Mouse (Mus musculus): ENCODE measurements at regions not wholly inside any gene's neighbourhood (a gene's known extent, or its start where the extent isn't known, plus 50 kb on each side); places are given as distances from the start of the nearest gene placed in this dataset.

- DNase-seq, result no peak
Measured at GRCm38 (mm10) chr7:138639541-138639940, 206.3 kb upstream of the Ppp2r2d start.

DNA sequence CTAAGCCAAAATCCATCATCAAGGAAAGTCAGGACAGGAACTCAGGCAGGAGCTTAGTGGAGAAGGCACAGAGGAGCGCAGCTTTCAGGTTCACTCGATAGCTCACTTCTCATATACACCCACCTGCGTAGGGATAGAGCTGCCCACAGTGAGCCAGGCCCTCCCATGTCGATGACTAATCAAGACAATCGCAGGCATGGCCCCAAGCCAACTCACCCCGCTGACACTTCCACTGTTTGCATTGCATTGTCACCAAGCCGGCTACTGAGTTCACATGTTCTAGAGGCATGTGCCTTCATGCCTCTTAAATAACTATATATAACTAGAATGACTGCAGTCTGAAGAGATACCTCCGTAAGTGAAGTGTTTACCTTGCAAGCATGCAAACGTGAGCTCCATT, 219.8 kb upstream of the Ppp2r2d start:
- no peak for DNase-seq

DNA sequence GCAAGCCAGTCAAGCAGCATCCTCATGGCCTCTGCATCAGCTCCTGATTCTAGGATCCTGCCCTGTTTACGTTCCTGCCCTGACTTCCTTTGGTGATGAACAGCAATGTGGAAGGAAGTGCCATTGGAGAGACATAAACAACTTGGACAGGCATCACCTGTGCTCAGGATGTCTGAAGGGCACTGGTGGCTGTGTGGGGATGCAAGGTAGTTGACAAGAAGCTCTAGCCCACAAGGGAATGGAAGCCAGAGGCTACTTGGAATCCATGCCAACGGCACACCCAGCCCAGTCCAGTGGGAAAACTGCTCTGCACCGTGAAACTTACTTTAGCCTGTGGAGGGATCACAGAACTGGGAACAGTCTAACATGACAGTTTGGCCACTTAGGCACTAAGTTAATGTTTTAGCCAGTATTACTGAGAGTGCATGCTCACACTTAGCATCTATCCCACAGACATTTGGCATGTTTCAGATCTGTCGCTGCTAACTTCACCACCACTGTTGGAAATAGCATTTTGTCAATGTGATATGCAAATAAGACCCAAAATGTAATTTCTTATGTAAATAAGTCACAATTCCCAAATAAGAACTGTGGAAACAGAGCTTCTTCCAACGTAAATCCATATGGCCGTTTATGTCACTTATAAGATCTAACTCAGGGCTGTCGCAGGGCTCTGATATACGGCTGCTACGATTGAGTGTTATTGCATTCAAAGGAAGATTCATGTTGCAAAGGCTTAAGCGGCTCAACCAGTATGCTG, 223.5 kb upstream of the Tcerg1l start:
- no peak for DNase-seq

DNA sequence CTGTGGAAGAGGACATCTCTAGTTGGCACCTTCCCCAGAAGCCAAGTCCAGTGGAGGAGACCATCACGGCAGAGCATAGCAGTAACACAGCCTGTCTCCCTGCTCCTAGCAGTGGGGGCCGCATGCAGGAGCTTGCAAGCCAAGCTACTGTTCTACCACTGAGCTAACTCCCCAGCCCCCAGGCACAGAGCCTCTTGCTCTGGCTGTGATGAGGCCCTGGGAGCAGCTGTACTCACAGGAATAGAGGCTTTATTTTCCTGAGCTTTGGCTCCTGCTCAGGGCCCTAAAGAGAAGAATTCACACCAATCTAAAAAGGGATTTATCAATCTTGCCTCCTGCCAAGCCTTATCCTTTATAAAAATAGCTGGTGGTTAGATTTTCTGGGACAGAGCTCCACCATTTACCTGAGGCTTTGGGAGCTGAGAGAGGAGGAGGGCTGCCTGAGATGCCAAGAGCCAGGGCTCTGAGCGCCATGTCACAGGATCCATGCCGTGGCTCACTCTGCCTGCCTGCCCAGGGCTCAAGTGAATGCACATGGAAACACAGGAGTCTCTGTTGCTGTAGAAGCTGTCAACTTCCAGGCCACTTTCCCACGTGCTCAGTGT, 222.7 kb upstream of the Tcerg1l start:
- no peak for DNase-seq

GRCm38 (mm10) chr7:138616468-138616867, 218.9 kb upstream of the Tcerg1l start:
- DNase-seq, result no peak

DNA sequence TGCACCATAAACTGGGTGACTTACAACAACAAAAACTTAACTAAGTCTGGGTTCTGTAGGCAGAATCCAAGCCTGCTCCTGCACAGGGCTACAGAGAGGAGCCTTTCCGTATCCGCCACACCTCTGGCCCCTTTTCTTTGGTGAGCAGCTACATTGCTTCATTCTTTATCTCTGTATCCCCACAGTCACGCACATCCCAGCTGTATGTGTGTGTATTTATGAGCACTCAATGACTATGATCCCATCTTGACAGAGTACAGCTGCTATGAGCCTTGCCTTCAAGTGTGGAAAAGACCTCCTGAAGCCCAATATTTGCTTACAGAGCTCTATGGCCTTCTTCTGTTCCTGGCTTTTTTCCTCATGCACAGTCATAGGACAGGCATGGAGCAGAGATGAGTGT, 212.1 kb upstream of the Tcerg1l start:
- no peak for DNase-seq

DNA sequence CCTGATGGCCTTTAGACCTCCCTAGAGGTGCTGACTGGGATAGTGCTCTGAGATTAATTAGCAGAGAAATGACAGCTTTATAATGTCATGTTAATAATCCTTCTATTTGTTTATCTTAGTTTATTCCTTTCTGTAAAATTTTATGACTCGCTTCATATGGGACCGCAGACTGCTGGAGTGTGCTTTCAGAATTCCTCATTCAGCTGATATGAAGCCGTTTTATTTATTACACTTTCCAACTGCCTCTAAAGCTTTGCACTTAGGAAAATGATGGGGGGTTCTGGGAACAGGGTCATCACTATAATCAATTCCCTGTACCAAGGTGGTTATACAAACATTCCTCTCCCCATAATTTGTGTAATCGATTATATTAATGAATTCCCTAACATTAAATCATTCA, 211.6 kb upstream of the Tcerg1l start:
- DNase-seq, result no peak

DNA sequence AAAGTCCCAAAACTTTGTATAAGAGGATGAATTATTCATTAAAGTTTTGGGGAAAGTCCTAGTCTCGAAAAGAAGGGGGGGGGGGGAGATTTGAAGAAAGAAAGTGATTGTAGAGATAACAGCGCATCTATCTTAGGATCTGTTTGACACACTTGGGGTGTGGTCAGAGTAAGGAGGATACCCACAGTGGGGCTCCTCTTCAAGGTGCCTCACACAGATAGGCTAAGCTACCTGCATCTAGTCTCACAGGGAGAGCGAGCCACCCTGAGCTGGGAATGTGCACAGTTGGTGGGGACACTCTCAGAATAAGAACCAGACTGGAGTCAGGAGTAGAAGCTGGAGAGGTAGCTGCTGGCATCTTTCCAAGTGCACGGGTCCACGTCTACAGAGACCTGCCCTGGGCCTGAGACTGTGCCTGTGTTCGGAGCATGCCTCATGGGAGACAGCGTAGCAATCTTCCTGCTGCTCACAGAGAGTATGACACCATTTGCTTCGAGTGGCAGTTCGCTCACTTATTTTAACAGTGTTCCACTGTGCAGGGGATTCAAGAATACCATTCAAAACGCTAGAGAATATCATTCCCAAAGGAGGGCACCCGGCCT, 208.9 kb upstream of the Tcerg1l start:
- DNase-seq, result no peak

DNA sequence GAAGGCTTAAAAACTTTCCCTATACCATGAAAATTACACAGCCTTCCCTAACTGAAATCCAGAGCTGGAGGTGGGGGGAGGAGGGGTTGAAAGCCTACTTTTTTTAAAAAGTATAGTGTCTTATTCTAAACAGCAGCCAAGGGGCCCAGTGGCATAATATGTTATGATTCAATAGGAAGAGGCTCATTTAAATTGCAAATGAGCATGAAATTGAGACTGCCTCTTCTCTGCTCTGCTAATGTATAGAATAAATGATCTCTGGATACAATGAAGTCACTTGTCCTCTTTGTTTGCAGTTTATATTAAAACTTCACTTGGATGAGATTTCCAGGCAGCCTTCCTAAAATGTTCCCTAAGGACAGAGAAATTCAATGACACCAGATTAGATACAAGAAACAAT, 208.4 kb upstream of the Tcerg1l start:
- no peak for DNase-seq

DNA sequence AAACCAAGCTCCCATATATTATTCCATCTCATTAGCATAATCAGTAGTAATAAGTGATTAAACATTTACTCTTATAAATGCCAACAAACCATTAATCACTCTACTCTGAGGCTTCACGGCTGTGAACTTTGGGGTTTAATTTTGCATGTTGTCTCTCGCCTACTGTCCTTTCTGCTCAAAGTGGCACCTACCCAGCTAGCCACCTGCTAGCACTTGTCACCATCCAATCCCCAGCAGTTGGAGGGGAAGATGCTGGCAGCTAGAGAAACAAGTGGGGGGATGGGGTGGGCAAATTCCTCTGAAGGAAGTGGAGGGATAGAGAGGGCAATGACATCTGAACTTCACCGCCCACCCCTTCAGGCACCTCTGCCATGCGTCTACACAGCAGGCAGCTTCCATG, 204.2 kb upstream of the Tcerg1l start:
- DNase-seq, result no peak

- DNase-seq, result no peak
Measured at GRCm38 (mm10) chr7:138593344-138593743, 195.8 kb upstream of the Tcerg1l start.

DNA sequence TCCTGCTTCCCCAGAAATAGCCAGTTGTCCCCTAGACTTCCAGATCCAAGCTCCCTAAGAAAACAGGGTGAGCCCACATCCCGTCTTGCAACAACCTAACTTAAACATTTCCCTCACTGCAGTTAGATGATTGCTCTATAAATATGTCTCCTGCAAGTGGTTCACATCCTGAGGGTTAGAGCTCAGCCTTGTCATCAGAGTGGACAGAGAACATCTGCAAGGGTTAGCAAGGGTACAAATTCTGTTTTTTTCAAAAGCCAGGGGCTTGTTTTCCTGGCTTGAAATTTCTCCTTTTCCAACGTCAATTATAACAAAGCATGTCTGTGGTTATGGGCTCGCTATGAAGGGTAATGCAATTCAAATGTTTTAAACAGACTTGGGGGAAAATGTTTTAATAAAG, 169.8 kb upstream of the Tcerg1l start:
- no peak for DNase-seq

- DNase-seq, result no peak
Measured at GRCm38 (mm10) chr7:138551629-138552028, 154.1 kb upstream of the Tcerg1l start.

- DNase-seq, result no peak
Measured at GRCm38 (mm10) chr7:138547881-138548280, 150.4 kb upstream of the Tcerg1l start.

DNA sequence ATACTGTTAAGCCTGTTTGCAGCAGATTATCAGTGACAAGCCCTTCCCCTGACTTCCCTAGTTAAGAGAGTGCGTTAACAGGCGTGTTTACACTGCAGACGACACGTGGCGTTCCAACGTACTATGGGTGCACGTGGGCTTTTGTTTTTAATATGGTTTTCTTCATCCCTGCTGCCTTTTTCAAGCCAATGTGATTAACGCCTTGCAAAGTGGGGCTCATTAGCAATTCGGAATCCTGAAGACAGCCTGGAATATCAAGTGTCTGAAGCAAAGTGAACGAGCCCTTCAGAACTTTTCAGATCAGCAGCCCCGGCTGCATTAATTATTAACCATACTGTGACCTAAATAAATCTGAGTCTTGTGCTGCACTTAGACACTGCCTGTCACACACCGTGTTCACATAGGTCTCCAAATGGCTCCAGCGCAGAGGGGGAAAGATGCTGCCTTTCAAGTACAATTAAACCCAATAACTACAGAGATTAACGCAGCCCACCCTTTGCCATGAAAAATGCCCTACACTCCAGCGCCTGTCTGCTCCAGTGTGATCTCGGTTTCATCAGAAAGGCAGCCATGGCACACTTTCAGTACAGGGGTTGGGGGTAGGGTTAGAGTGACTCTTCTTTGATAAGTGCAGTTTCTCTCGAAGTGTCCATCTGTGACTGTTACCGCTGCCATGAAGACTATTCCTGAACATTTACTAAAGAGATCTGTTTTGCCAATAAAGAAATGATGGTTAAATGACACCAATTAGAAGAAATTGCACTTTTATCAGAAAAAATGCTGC, 140.7 kb upstream of the Tcerg1l start:
- DNase-seq, result no peak

DNA sequence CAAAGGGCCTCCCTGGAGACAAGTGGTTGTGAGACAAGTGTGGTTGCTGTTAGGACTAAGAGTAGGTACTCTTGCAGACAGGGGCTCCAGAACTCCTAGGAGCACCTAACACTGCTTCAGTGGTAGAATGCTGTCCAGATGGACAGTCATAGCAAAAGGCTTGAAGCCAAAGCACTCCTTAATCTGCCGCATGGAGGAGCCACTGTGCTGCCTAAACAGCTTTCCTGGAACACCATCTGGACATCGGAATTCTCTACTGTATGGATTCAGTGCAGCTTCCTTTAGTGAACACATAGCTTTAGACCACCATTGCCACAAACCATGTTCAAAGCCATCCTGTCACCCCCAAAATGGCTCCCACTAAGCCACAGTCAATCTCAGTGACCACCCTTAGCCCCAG, 128.6 kb upstream of the Tcerg1l start:
- DNase-seq, result no peak

- DNase-seq, result no peak
Measured at GRCm38 (mm10) chr7:138524936-138525335, 127.4 kb upstream of the Tcerg1l start.

GRCm38 (mm10) chr7:138514171-138514570, 116.6 kb upstream of the Tcerg1l start:
- no peak for DNase-seq

DNA sequence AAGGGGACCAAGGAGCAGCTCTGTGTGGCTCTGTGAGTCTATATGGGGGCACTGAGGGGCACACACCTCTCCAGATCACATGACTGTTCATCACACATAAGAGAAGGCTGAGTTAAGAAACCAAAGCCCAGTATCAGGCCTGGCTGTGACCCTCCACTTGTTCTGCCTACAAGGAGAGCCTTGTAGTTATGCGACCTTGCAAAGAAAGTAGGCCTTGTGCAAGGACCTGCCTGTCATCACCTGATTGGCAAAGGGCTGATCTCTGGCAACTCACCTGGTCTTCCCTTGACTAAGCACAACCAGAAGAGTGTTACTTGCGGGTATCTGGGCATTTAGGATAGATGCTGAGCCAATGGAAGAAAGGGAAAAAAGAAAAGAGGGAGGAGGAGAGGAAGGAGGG, 107.7 kb upstream of the Tcerg1l start:
- no peak for DNase-seq

DNA sequence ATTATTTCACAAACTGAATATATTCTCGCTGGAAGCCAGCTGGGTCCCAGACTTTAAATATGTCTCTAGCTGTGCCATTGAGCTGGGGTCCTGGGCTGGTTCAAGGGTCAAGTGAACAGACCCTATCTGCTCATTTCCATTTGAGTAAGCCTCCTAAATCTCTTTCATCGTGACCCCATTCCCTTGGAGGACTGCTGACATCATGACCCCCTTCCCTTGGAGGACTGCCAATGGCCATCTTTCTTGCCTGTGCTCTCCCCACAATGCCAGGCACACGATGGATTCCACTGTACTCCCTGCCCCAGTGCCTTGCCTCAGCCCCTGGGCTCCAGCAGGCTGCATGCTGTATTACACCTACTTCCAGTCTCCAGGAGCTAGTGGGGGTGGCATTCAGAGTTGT, 106.5 kb upstream of the Tcerg1l start:
- no peak for DNase-seq

GRCm38 (mm10) chr7:138503016-138503415, 105.5 kb upstream of the Tcerg1l start:
- no peak for DNase-seq

DNA sequence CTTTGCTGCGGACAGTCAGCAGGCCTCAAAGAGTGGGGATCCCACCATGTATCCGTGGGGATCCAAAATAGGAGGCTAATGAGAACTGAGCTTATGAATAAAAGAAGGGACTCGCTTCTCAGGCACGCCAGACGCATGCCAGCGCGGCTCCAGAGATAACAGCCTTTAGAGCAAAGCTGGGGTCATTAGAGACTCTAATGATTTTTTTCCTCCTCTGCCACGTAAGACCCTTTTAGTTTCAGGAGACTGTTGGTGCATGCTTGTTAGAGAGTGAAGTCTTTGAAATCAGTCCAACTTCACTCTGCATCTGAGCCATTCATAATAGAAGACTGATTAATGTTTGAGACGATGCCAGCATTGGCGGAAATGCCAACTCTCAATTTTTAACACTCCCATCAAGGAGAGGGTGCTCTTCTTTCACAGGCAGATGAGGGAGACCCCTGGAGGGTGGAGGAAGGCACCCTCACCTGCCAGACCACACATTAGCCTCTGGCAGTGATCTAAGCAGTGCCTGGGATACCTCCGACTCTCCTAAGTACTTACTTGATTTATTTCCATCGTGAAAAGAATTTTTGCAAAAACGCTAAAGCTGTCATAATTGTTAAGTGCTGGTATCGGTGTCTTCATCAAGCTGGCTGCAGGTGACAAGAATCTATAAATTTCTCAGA, 104.0 kb upstream of the Tcerg1l start:
- DNase-seq, result no peak

DNA sequence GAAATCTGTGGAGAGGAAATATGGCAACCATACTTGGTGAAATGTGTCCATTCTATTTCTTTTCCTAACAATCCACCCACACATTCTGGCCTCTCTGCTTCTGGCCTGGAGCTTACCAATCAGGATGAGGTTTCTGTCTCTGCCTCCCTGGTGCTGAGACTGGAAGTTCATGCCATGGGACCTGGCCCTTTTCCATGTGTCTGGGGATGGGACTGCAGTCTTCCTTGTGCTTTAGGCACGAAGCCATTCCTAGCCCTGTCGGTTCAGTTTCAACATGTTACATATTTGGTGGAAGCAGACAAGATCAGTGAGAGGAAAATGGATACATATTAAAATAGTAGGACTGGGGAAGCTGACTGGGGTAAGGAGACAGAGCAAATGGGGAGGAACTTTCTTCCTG, 100.2 kb upstream of the Tcerg1l start:
- DNase-seq, result no peak
